Mouse (Mus musculus) monocyte, adult 2 months (primary cell): ENCODE data around the gene Akr1c6.
"Not testable (repeated sequence)": the region's sequence is repeated elsewhere in the genome, so short reads cannot be mapped to it uniquely, and the experiment has no call there.

Source experiments
- DNase-seq, 2 experiments: peaks; one replicate each; pipeline ENCODE4 v3.0.0; 2022; ENCODE audit warnings: low spot score in 2 of 2, low read depth in 1 of 2

Akr1c6 gene

GRCm38 (mm10) chr13:4434006-4434405, at the start of gene Akr1c6:
Gene Akr1c6 (plus strand): TSS chr13:4434306.
- no peak for DNase-seq

GRCm38 (mm10) chr13:4384918-4385317, 49.2 kb upstream of the Akr1c6 start:
- DNase-seq = no peak

GRCm38 (mm10) chr13:4385541-4385940, 48.6 kb upstream of the Akr1c6 start:
- no peak for DNase-seq

- no peak for DNase-seq
These were observed 45.2 kb upstream of the Akr1c6 start for GRCm38 (mm10) chr13:4388762-4389446.

GRCm38 (mm10) chr13:4400360-4400759, 33.7 kb upstream of the Akr1c6 start:
- DNase-seq = not testable (repeated sequence)

GRCm38 (mm10) chr13:4400831-4401230, 33.3 kb upstream of the Akr1c6 start:
- DNase-seq = no peak

GRCm38 (mm10) chr13:4402221-4402620, 31.9 kb upstream of the Akr1c6 start:
- no peak for DNase-seq

- DNase-seq = no peak
These were observed 29.4 kb upstream of the Akr1c6 start for GRCm38 (mm10) chr13:4404726-4405125.

GRCm38 (mm10) chr13:4406771-4407170, 27.3 kb upstream of the Akr1c6 start:
- DNase-seq = no peak

GRCm38 (mm10) chr13:4428558-4428957, 5.5 kb upstream of the Akr1c6 start:
- DNase-seq = no peak

- DNase-seq = no peak
These were observed 5.1 kb upstream of the Akr1c6 start for GRCm38 (mm10) chr13:4429034-4429433.

- no peak for DNase-seq
These were observed 3.0 kb upstream of the Akr1c6 start for GRCm38 (mm10) chr13:4431129-4431528.

GRCm38 (mm10) chr13:4465641-4466040, 31.5 kb downstream of the Akr1c6 start:
- DNase-seq = no peak

- no peak for DNase-seq
These were observed 33.8 kb downstream of the Akr1c6 start for GRCm38 (mm10) chr13:4467896-4468295.
